Mouse (Mus musculus): ENCODE measurements at regions not wholly inside any gene's neighbourhood (a gene's known extent, or its start where the extent isn't known, plus 50 kb on each side); places are given as distances from the start of the nearest gene placed in this dataset.
"Not testable (repeated sequence)": the region's sequence is repeated elsewhere in the genome, so short reads cannot be mapped to it uniquely, and the experiment has no call there.

DNA sequence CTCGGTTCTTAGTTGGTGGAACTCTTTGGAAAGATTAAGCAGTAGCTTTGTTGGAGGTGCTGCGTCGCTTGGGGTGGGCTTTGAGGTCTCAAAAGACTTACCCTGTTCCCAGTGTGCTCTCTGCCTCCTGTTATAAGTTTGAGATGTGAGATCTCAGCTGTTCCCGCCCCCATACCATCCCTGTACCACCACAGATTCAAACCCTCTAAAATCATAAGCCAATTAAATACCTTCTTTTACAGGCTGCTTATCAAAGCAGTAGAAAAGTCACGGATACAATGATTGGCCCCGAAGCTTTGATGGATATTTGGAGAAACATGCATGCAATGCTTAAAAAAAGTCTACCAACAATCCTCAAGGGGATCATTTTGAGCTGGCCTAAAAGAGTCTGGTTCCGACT is 152.6 kb downstream of the Enc1 start:
- no peak for DNase-seq (ENCODE audit: low spot score)

DNA sequence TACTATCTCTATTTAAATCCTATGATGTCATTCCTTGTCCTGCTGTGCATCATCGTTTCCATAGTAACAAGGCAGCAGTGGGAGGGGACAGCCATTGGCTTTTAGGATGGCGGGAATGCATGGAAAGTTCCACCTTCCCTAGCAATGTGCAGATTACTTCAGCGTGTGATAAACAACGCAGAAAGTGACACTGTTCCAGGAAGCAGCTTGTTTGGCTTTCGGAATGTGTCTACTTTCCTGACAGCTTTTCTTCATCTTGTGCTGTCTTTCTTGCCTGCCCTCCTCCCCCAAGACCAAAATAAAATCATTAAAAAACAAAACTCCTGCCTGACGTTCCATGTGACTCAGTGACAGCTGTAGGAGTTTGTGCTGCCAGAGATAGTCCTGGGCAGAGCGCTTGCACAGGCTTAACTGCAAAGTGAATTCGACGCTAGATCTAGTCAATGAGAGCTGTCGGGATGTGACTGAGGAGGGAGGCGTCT is 149.6 kb downstream of the Enc1 start:
- no peak for DNase-seq (ENCODE audit: low spot score)

DNA sequence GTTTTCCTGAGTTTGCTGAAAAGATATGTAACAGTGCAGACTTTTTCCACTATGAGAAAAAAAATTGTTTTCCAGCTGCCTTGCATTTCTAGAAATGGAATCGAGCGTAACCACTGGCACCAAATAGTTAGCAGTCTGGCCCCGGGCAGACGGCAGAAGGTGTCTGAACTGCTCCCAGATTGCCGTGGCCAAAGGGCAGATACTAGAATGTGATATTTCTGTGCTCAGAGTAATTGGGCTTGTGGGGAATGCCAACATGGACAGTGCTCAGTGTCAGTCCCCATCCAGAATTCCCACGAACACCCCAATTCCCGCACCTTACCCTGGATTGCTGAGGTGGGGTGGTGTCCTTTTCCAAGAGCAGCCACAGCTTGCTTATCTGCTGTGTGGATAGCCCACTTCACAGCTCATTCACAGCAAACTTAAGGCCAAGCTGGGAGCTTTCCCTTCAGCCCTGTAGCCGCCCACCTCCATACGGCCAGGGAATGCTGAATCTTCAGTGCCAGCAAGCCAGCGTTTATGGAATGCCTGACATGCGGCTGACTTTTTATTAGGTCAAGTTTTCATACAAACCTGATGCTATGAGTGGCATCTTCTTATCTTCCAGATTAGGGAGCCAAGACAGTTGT is 148.1 kb downstream of the Enc1 start:
- DNase-seq (ENCODE audit: low spot score) = no peak

DNA sequence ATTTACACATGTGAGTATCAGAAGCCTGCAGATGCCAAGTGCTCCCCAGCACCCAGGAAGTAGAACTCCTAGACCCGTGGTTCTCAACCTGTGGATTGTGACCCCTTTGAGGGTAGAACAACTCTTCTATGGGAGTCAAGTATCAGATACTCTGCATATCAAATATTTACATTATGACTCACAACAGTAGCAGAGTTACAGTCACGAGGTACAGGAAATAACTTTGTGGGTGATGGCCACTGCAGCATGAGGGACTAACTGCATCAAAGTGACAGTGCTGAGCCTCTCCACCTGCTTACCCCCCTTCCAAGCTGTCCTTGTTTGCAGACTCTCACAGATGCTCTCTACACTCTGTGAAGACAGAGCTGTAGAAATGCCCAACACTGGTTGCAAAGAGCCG is 145.6 kb downstream of the Enc1 start:
- DNase-seq (ENCODE audit: low spot score) = no peak

- no peak for DNase-seq (ENCODE audit: low spot score)
These were observed 144.6 kb downstream of the Enc1 start for GRCm38 (mm10) chr13:97385531-97385930.

DNA sequence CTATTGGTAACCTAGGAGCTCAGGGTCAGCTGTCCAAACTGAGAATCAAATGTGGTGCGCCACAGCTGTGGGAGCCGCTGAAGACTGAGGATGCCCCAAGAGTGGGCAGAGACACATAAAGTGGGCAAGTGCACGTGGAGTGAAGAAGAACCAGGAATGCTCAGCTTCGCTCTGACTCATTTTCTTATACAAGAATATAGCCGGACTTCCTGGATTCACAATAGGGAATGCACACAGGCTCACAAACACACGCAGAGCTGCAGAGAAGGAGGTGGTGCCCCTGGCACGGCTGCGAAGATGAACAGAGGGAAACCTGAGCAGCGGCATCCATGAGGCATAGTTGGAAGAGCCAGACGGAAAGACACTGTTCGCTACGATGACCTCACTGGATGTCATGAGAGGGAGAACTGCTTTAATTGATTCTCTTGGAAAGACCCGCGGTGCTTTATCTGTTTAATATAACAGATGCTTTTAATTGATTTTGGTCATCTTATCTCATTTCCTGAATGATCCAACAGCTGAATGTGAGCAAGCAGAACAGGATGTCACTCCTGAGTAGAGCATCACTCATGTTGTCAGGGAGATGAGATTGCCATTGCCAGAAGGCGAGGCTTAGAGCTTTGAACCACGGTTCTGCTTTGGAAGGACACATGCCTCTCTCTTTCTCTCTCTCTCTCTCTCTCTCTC is 143.3 kb downstream of the Enc1 start:
- no peak for DNase-seq (ENCODE audit: low spot score)

DNA sequence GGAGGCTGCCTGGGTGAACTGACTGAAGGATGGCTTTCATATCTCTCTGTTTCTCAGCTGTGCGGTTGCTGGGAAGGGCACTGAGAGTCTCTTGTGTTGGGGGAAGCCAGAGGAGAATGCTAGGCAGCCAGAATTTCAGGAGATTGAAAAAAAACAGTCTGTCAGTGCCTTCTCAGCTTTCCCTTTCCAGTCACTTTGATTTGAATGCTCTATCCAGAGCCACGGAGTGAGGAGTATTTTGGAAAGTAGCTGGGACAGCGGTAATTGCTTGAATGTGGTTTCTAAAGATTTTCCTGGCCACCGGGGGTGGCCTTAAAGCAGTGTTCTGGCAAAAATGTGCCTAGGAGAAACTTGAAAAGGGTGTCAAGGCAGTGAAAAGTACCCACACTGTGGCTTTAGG is 142.4 kb downstream of the Enc1 start:
- no peak for DNase-seq (ENCODE audit: low spot score)

DNA sequence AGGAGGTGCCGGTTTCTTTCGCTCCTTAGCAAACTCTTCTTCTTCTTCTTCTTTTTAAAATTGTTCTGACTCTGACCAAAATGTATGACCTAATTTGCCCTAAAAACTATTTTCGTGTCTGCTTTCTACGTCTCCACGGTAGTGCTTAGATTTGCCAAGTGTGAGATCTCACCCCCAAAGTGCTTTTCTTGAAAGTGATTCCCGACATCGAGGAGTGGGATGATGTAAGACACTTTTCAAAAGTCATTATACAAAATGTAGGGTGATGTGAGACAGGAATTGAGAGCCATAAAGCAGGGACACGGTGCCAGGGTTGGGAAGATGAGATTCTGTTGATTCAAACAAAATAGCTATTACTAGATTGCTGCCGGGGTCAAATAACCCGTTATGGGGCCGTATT is 139.5 kb downstream of the Enc1 start:
- DNase-seq (ENCODE audit: low spot score) = no peak

DNA sequence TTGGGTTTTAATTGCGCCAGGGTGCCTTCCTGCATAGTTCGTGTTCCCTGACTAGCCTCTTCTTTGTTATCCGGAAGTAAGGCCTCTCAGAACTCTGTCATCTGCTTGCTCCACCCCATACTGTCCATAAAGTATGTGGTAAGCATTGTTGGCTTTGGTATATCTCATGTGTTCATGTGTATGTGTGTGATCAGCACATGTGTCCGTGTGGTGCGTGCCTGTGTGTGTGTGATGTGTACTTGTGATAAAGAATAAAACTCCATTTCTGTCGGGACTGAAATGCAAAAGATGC is 135.3 kb downstream of the Enc1 start:
- DNase-seq (ENCODE audit: low spot score) = no peak

GRCm38 (mm10) chr13:97375501-97376231 is 134.8 kb downstream of the Enc1 start:
- no peak for DNase-seq (ENCODE audit: low spot score)

DNA sequence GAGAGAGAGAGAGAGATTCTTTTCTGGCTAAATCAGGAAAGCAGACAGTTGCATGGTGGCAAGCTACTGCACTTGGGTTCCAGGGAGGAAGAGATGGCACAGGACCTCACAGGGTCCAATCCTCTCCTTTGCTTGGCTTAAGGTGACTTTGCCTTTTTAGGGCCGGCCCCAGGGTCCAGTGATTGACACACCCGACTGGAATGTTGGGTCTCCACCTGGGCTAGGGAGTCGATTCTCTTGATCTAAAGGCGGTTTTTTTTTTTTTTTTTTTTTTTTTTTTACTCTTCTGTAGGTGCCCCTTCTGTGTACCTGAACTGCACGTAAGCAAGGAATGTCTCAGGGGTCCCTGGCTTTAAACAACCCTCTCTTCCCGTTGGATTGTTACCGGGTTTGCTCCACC is 131.4 kb downstream of the Enc1 start:
- no peak for DNase-seq (ENCODE audit: low spot score)

GRCm38 (mm10) chr13:97371200-97371599 is 130.3 kb downstream of the Enc1 start:
- no peak for DNase-seq (ENCODE audit: low spot score)

GRCm38 (mm10) chr13:97366723-97367122 is 125.8 kb downstream of the Enc1 start:
- DNase-seq (ENCODE audit: low spot score) = no peak

- DNase-seq (ENCODE audit: low spot score) = no peak
These were observed 124.8 kb downstream of the Enc1 start for GRCm38 (mm10) chr13:97365557-97366244.

DNA sequence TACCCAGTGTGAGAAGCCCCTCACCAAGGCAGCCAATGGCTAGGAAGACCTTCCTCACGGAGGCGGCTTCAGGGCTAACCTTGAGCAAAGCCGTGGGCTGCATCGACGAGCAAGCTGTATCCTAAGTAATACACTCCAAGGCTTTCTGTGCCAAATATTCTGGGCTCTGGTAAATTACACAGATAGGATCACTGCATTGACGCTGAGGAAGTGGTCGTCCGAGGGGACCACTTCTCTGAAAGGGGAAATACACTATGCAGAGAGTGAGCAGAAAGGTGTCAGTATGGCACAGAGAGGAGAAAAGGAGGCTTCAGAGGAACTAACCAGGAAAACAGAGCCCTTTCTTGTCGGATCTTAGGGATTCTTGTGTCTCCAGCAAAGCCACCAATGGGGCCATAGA is 124.1 kb downstream of the Enc1 start:
- DNase-seq (ENCODE audit: low spot score) = no peak

DNA sequence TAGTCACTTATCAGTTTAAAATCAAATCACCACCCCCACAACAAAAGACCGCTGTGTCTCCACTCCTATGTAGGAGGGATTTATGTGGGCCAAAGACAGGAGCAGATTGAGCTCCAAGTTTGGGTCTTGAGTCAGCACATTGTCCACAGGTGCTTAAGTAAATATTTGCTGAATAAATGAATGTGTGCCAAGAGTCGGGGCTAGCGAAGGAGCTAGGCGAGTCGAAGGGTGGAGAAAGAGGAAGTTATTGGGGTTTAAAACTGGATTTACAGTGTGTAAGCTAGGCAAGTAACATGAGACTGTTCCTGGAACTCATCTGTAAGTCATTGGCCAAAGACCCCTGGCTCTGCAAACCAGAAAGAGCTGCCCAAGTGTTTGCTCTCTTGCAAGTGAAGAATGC is 122.9 kb downstream of the Enc1 start:
- no peak for DNase-seq (ENCODE audit: low spot score)

GRCm38 (mm10) chr13:97363214-97363613 is 122.3 kb downstream of the Enc1 start:
- DNase-seq (ENCODE audit: low spot score) = no peak

- DNase-seq (ENCODE audit: low spot score) = no peak
These were observed 119.6 kb downstream of the Enc1 start for GRCm38 (mm10) chr13:97360551-97360950.

GRCm38 (mm10) chr13:97358781-97359305 is 117.9 kb downstream of the Enc1 start:
- DNase-seq (ENCODE audit: low spot score) = no peak

GRCm38 (mm10) chr13:97358261-97358660 is 117.4 kb downstream of the Enc1 start:
- no peak for DNase-seq (ENCODE audit: low spot score)

DNA sequence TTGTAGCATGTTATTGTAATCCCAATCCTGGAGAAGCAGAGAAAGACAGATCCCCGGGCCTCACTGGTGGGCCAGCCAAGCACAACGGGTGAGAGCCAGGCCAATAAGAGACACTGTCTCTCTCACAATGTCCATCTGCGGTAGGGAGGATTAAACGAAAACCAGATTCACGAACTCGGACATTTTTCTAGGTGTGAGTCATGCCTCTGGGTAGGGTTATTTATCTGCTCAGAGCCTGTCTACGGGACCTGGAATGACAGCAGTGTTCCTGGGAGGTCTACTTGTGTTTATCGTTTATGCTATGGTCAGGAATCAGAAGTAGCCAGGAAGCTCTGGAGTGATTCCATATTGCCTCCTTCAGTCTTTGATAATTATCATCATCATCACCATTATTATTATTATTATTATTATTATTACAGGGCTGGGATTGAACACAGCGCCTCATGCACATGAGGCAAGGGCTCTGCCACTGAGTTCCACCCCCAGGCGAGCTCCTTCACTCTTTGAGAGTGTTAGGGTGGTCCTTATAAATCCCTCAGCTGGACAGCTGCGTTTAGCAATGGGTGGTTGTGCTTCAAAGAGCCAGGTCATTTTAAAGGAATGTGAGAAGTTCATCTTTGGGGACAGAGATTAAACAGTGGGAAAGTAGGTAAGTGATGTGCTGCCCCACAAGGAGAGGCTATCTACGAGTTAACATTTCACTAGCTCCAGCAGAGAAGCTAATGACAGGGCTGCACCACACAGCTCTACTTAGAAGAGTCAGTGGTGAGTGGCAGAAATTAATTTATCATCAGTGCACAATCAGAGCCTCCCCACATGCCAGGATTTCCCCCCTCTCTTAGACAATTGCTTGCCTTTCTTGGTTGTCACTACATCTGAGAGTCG is 116.3 kb downstream of the Enc1 start:
- no peak for DNase-seq (ENCODE audit: low spot score)

GRCm38 (mm10) chr13:97355411-97355810 is 114.5 kb downstream of the Enc1 start:
- DNase-seq (ENCODE audit: low spot score) = not testable (repeated sequence)
